Mouse (Mus musculus) megakaryocyte, embryonic 14.5 days (primary cell): ENCODE results near the gene Tbc1d14.

Experiments used
- FLI1 ChIP-seq: IDR thresholded peaks from 2 replicates; pipeline ENCODE4 v1.6.1; 2012; ENCODE audit warnings: low read length, inconsistent platforms, mixed read lengths
- GATA1 ChIP-seq: IDR thresholded peaks from 3 replicates; pipeline ENCODE4 v1.6.1; 2012; ENCODE audit warnings: mixed read lengths, low read length, inconsistent platforms, borderline replicate concordance

GRCm38 (mm10) chr5:36444611-36445010 lies 148.5 kb downstream of the Tbc1d14 start:
- TF ChIP-seq GATA1 (no peak), FLI1 (no peak)
